Mouse (Mus musculus) heart, postnatal 10 days (tissue): ENCODE measurements around the gene Ptprm. TPM values are rescaled to one million over a fixed set of nuclear protein-coding genes. Genes with fewer than 3 reads are reported as not detected.

ENCODE experiments used
- DNase-seq, 2 experiments: peaks; one replicate each; pipeline ENCODE4 v3.0.0; 2021
- intact Hi-C: fragments of 180-260 bp; cut with DNase I; formaldehyde crosslinking; loops from one replicate; pipeline ENCODE4 v1.15.1; 2025
- total RNA-seq, 2 experiments: library from RNA; stranded (reverse); gene quantifications; 2 replicates each; pipeline ENCODE4 v1.2.3; 2021

The Ptprm gene
- total RNA-seq, 2 experiments from 2014 or later: 132 to 133 TPM

DNA sequence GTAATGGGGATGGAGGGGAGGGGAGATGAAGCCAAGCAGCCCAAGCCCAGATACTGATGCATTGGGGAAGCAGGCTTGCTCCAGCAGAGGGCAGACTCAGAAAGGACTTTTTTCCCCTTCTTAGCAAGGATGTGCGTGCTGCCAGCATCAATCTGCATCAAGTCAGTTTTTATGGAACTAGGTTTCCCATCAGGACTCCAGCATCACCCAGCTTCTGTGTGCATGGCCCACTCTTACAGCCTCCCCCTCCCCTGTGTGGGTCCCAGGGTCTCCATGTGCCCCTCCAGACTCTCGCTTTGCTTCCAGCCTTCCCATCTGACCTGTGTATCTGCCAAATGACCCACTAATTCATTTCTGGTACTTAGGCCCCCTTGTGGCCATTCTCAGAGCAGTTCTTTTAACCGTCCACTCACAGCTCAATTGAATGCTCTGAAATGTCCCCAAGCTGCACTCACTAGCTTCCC lies 599.0 kb downstream of the Ptprm start:
- DNase-seq: peak; percentile 41 to 58
- intact Hi-C loops: loop anchor here (5.0 to 10.0 kb wide), 3 partner anchors 73 to 720 kb away; no protein-coding TSS in a partner anchor

GRCm38 (mm10) chr17:66754208-66754865 lies 599.9 kb downstream of the Ptprm start:
- intact Hi-C loops: loop anchor here (10.0 kb wide), 2 partner anchors 180 to 720 kb away; no protein-coding TSS in a partner anchor
- DNase-seq: no peak

DNA sequence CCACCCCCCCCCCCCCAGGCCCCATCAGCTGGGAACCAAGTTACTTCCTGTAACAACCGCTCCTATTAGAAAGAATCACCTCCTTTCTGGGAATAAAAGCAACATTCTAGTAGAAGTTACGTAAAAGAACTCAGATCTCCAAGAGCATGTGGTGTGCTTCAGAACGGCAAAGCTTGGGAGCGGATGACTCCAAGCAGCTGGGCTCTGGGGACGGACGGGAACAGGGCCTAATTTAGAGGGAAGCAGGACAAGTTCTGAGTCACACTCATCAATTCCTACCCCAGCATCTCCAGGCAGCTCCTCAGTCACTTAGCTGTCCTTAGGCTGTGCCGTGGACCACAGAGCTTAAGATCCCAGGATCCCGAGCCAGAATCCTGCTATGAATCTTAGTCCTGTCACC lies 602.5 kb downstream of the Ptprm start:
- intact Hi-C loops: loop anchor here (10.0 kb wide), 2 partner anchors 177 to 723 kb away; no protein-coding TSS in a partner anchor
- DNase-seq: peak; percentile 58 to 60

GRCm38 (mm10) chr17:66750481-66751206 lies 603.6 kb downstream of the Ptprm start:
- intact Hi-C loops: loop anchor here (10.0 kb wide), 2 partner anchors 176 to 724 kb away; no protein-coding TSS in a partner anchor
- DNase-seq: no peak

DNA sequence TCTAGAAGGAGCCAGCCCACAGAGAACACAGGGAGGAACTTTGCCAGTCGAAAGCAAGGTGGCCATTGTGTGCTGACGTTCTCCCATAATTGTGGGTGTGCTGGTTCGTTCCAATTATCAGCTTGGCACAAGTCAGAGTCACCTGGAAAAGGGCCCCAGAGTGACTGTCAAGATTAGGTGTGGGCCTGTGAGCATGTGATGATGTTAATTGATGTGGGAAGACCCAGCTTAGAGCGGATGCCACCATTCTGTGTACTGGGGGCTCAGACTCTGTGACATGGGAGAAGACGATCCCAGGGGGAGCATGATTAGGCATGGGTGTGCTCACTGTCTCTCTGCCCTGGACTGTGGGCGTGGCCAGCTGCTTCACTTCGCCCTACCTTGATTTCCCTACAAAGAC lies 604.3 kb downstream of the Ptprm start:
- DNase-seq: no peak
- intact Hi-C loops: loop anchor here (10.0 kb wide), 3 partner anchors 175 to 835 kb away; no protein-coding TSS in a partner anchor

DNA sequence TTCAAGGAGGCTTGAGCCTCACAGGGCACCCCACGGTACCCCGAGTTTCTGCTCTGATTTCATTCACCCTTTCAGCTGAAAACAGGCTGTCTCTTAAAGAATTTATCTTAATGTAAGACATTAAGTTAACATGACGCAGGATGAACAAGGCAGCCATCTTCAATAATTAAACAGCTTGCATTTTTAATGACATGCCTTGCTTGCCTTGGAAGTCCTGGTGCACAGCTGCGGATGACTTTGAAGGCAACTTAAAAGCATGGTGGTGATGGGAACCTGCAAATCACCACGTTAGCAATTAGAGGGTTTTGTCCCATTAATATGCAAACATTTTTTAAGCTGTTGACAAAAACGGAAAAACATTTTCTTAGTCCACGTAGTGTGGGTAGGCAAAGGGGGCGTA lies 607.8 kb downstream of the Ptprm start:
- DNase-seq: no peak
- intact Hi-C loops: loop anchor here (10.0 kb wide), 1 partner anchor 838 kb away; no protein-coding TSS in a partner anchor

DNA sequence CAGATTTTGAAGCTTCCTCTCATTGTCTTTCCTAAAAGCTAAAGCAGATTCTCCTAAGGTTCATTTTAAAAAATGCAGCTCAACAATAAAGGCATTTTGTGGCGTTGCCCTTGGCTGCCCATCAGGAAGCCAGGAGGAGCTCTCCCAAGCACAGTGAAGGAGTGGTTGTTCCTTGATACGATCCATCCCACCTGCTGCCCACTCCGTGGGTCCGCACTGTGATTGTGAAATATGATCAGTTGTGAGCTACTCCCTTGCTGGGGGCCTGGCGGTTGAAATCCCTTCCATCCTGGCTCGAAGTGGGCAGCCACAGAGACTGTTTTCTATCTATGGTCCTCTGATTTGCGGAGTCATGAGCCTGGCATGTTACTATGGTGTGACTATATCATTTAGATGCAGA lies 610.9 kb downstream of the Ptprm start:
- intact Hi-C loops: loop anchor here (10.0 kb wide), 1 partner anchor 841 kb away; no protein-coding TSS in a partner anchor
- DNase-seq: no peak

DNA sequence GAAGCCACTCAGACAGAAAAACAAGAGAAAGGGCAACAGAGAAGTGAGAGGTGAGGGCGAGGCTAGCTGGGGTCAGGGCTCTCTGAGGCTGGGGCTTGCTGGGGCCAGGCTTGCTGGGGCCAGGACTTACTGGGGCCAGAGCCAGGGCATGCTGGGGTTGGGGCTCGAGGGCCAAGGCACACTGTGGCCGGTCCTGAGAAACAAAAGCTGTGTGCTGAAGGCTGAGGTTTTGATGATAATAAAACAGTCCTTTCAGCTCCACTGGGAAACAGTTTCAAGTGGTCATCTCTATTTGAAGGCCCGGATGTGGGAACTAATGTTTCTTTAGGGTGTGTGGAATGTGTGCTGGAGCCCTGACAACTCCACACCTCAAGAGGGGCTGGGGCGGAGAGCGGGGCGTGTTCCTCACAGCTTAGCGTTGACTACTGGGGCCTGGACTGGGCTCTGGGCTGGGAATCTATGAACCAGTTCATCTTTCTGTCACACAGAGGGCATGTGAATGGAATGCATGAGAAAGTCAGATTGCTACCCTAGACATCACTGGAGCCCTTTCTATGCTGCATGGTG lies 615.4 kb downstream of the Ptprm start:
- DNase-seq: no peak

DNA sequence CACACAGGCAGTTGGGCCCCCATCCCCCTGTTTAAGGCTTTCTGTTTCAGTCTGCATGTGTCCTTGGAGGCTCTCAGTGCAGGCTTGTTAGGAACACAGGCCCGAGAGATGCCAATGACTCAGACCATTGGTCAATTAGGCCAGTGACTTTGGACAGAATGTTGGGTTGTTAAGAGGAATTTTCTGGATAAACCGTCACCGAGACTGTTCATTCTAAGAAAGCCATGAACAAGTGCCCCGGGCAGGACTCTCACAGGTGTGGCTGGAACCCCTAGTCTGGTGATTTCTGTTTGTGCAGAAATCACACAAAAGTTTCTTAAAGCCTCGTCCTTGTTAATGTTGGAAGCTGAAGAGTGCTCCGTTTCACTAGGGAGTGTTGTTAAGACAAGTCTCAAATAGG lies 615.9 kb downstream of the Ptprm start:
- no peak for DNase-seq
- intact Hi-C loops: no loop called here

More for the DNA sequence above, 615.4 kb downstream of the Ptprm start:
- intact Hi-C loops: no loop called here

- DNase-seq: no peak
- intact Hi-C loops: no loop called here
Measured at GRCm38 (mm10) chr17:66736450-66736849, 617.8 kb downstream of the Ptprm start.

- DNase-seq: no peak
- intact Hi-C loops: no loop called here
Measured at GRCm38 (mm10) chr17:66733541-66733940, 620.7 kb downstream of the Ptprm start.

DNA sequence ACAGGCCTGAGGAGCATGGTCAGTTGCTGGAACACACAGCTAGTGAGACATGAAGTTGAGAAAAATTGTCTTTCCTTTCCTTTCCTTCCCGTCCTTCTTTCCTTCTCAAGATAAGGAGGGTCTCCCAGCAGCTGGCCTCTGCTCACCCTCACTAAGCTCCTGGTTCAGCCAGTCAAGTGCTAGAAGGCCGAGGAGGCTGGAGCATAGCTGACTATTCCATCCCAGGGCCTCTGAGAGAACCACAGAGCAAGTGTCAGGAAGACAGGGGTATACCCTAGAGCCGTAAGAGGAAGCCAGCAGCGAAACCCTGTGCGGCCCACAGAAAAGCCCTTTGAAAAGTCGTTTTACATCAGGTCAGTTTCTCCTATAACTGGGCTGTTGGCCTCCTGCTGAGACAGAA lies 624.3 kb downstream of the Ptprm start:
- intact Hi-C loops: no loop called here
- no peak for DNase-seq

GRCm38 (mm10) chr17:66720992-66721351 lies 633.3 kb downstream of the Ptprm start:
- intact Hi-C loops: no loop called here
- no peak for DNase-seq

DNA sequence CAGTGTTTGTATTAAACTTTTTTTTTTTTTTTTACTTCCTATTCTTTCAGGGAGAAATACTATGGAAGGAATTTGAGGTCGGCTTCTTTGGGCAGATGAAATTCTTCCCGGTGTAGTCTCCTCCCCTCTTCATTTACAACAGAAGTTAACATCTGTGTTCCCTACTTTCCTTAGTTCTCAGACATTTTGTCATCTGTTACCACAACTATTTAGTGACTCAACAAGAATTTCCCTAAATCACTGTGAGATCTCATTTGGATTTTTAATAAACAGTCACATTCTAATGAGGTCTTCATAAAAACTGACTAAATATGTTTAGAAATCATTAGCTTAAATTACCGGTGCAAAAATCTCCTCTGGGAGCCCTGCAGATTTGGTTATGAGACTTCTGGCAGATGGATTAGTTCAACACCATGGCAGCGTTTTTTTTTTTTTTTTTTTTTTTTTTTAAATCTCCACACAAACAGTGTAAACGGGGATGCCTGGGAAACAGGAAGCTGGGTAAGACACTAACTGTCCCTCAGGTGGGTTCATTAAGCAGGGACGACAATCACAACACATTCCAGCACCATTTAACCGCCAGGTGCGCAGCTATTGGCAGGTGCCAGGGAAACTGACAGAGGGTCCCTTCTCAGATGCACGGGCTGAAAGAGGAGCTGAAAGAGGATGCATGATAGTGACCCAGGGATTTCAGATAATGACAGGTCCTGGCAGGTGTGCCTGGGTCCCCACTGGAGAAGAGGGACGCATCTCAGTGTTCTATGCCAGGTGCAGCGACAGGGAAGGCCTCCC lies 633.9 kb downstream of the Ptprm start:
- intact Hi-C loops: no loop called here
- DNase-seq: no peak

DNA sequence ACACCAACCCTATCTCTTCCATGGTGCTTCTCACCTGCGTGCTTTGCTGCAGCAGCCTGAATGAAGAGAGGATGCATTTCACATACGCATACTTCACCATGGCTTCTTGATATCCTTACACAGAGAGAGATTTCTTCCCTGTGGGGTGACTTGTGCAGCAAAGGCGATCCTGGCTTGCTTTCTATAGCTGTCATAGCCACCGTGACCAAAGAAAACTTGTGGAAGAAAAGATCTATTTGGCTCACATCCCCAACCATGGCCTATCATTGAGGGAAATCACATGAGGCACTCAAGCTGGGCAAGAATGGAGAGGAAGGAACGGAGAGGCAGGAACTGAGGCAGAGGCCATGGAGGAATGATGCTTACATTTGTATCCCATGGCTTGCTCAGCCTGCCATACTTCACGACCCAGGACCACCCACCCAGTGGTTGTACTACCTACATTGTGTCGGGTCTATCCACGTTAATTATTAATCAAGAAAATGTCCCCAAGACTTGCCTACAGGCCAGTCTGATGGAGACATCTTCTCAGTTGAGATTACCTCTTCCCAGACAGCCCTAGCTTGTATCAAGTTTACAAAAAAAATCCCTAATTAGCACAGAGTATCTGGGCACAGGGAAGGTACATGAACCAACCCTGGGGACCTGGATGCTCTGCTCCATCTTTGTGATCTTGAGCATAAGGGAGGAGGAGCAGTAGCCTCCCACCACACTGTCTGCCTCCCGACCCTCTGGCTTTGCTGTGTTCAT lies 641.6 kb downstream of the Ptprm start:
- intact Hi-C loops: no loop called here
- no peak for DNase-seq

GRCm38 (mm10) chr17:66711221-66712016 lies 642.8 kb downstream of the Ptprm start:
- intact Hi-C loops: no loop called here

DNA sequence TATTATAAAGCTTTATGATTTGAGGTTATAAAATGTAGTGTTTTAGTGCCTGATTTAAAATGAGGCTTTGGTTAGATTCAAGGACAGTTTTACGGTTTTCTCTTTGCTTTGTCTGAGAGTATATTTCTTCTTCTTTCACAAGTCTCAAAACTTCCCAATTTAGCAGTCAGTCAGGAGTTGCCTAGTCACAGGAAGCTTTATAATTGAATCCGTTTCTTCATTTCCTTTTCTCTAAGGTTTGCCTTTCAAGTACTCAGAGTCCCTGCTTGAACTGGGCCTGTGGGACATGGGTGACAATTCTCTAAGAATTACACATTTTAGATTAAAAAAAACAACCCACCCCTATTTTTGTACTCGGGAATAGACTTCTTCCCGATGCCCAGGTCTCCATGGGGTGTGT lies 643.7 kb downstream of the Ptprm start:
- intact Hi-C loops: no loop called here
- no peak for DNase-seq

More at GRCm38 (mm10) chr17:66711221-66712016, 642.8 kb downstream of the Ptprm start:
- no peak for DNase-seq

DNA sequence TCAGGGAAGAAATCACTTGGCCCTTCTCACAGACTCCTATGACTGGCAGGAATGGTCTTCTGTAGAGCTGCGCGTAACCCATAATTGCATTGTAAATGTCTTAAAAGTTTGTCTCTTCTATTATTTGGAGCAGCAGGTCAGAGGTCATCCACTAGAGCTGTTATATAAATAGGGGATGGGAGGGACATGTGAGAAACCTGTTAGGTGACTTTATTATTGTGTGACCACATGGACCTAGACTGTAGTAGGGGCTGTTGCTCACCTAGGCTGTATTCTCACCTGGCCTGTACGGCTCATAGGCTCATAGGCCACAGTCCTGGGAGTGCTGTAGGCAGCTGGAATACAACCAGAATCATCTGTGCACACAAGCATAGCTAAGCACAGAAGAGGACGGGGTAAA lies 645.5 kb downstream of the Ptprm start:
- intact Hi-C loops: no loop called here
- no peak for DNase-seq

DNA sequence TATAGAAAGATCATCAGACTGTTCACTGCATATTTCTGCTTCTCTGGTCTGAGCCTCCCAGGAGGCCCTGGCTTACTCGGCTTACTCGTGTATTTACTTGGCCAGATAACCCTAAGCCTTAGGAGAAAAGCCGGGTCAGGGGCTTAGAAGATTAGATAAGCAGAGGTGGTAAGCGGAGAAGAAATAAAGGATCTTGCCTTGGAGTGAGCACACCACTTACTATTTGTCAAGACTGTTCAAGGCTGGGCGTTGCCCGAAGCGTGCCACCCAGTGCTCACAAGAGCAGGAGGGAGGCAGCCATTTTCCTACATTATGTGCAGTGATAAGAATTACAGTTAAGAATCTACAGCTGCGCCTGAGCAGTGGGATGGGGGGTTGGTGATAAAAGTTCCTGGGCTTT lies 646.6 kb downstream of the Ptprm start:
- intact Hi-C loops: no loop called here
- no peak for DNase-seq
